Mouse (Mus musculus) kidney, adult 10 weeks (tissue): ENCODE data around the gene Susd1. TPM values are rescaled to one million over a fixed set of nuclear protein-coding genes. Genes with fewer than 3 reads are reported as not detected.

Source experiments
- polyA plus RNA-seq: library from polyadenylated mRNA; stranded (reverse); fragments of 350-450 nt; fragmentation: Illumina TruSeq; extraction: RNeasy Lipid Tissue Mini Kit (QIAGEN cat#74804); gene quantifications from one replicate; pipeline ENCODE4 v1.2.3, GENCODE M21; 2014; ENCODE audit warnings: low read depth, low replicate concordance

Gene Susd1
- polyA plus RNA-seq: 13.7 TPM

DNA sequence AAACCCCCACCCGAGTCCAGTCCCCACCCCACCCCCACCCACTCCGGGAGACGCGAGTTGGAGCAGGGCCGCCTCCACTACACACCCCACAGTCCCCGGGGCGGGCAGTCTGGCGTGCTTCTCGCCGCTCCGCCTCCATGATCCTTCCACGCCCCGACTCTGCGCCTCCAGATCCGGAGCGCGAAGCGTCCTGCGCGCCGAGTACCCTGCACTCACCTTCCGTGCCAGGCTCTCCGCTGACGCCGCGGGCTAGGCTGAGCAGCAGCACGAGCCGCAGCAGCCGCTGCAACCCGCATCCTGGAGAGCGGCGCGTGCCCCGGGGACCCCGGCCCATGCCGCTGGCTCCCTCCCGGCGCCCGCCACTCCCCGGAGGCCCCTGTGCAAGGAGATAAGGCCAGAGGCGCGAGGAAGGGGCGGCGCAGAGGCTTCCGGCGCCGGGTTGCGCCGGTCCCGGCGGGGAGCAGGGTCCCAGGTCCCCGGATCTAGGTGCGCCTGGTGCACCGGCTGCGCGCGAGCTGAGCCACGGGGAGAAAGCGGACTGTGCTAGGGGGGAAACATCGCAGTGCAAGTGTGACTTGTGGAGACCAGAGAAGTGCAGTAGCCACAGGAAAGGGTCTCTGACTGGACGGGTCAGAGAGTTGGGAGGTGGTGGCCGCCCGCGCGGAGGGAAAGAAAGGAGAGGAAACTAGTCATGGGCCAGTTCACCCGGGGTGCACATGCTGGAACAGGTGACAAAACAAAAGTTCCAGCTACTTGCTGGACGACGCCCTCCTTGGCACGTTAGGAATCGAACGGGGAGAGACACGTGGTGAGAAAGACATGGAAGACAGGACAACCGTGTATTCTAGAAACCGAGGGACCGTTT is at the start of gene Susd1:
Susd1 (minus strand) TSS at position 644 of the 865 bp plus-strand sequence.

Other genes starting within 250 kb of the Susd1 start
- gene Ugcg, start 249.4 kb downstream of the Susd1 start, polyA plus RNA-seq: 17.7 TPM
- 134 TPM for gene Ptbp3, start 110.7 kb upstream of the Susd1 start, polyA plus RNA-seq
- gene Hsdl2, start 142.9 kb upstream of the Susd1 start, polyA plus RNA-seq: 187 TPM
- 6.2 TPM for gene E130308A19Rik, start 187.6 kb upstream of the Susd1 start, polyA plus RNA-seq